Mouse (Mus musculus): ENCODE data around the gene BC025446. TPM values are rescaled to one million over a fixed set of nuclear protein-coding genes. Genes with fewer than 3 reads are reported as not detected.

BC025446 gene
- total and polyA plus RNA-seq, 2 experiments, result 148 to 380 TPM

DNA sequence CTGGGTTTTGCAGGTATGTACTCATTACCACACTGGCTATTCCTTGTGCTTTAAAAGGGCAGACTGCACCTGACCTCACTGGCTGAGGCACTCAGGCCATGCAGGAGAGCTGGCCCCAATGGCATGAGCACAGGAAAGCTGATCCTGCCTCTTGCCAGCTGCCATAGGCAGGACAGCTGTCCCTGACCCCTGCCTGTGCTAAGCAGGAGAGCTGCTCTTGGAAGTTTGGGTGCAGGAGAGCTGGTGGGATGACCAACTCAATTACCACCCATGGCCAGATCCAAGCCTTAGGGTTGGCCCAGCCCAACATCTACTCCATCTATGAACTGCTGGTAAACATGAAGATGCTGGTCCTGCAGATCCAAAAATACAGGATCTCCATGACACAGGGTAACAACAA lies 5.8 kb downstream of the BC025446 start:
- H3K4me3 ChIP-seq (ENCODE audit: insufficient read depth, low read depth, low read length), result no peak overlapping the region
- no peak for DNase-seq (ENCODE audit: extremely low read depth, low read depth, low spot score)
- H3K4me1 ChIP-seq (ENCODE audit: control insufficient read depth, insufficient read depth, low read length), result peaks cover 15% of the 10 kb centered on the region
- no peak overlapping the region for H3K9ac ChIP-seq (ENCODE audit: low read depth, low read length)
- peaks cover 52% of the 10 kb centered on the region for H3K36me3 ChIP-seq (ENCODE audit: control insufficient read depth, insufficient read depth, low read length)
- no peak overlapping the region for H3K27ac ChIP-seq (replicated peaks; ENCODE audit: insufficient read depth, low read depth, low read length)
- H3K27me3 ChIP-seq (ENCODE audit: control insufficient read depth, insufficient read depth, low read length), result no peaks in the 10 kb centered on the region
- TF ChIP-seq CTCF (IDR thresholded peaks at IDR 0.05; ENCODE audit: low read depth, low read length), result no peak
- no peak for TF ChIP-seq POLR2A (IDR thresholded peaks at IDR 0.05; ENCODE audit: extremely low read depth, insufficient read depth, low read length)
- peaks cover 6% of the 10 kb centered on the region; the same call in 1 of the 2 replicates for H3K79me2 ChIP-seq (ENCODE audit: control insufficient read depth, insufficient read depth, low read length)

DNA sequence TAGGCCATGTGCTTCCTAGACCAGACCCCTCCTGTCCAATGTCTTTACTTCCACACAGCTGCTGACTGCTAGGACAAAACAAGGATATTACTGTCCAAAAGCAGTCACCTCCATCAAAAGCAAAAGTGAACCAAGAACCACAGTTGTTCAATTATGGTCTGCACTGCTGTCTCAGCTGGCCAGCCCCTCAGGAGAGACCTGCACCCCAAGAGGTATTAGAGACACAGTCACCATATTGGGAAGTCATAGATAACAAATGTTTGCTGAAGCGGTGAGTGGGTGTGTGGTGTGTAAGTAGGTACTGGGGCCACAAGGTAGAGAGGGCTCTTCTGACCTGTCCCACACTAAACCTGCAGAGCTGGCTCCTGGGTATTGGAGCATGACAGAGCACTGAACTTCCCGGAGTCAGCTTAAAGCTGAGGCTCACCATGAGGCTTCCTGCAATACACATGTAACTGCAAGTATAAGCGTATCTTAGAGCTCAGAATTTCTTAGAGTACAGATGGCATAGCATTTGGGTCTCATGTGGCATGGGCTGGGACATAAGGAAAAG lies 21.6 kb downstream of the BC025446 start:
- Histone ChIP-seq H3K27me3 (ENCODE audit: control insufficient read depth, insufficient read depth, low read length) (no peaks in the 10 kb centered on the region), H3K9ac (ENCODE audit: low read depth, low read length) (no peak overlapping the region), H3K27ac (replicated peaks; ENCODE audit: insufficient read depth, low read depth, low read length) (no peak overlapping the region), H3K4me1 (ENCODE audit: control insufficient read depth, insufficient read depth, low read length) (no peaks in the 10 kb centered on the region), H3K79me2 (ENCODE audit: control insufficient read depth, insufficient read depth, low read length) (no peaks in the 10 kb centered on the region), H3K4me3 (ENCODE audit: insufficient read depth, low read depth, low read length) (no peak overlapping the region), H3K36me3 (ENCODE audit: control insufficient read depth, insufficient read depth, low read length) (no peaks in the 10 kb centered on the region)
- DNase-seq (ENCODE audit: extremely low read depth, low read depth, low spot score), result no peak
- TF ChIP-seq POLR2A (IDR thresholded peaks at IDR 0.05; ENCODE audit: extremely low read depth, insufficient read depth, low read length), result no peak
- TF ChIP-seq CTCF (IDR thresholded peaks at IDR 0.05; ENCODE audit: low read depth, low read length), result no peak
- WGBS, result 87% methylated on average over 3 of the region's 3 CpGs

GRCm38 (mm10) chr15:75240558-75240957 lies 24.4 kb downstream of the BC025446 start:
- H3K4me1 ChIP-seq (ENCODE audit: control insufficient read depth, insufficient read depth, low read length), result no peaks in the 10 kb centered on the region
- TF ChIP-seq CTCF (IDR thresholded peaks at IDR 0.05; ENCODE audit: low read depth, low read length) (no peak), POLR2A (IDR thresholded peaks at IDR 0.05; ENCODE audit: extremely low read depth, insufficient read depth, low read length) (no peak)
- no peak overlapping the region for H3K27ac ChIP-seq (replicated peaks; ENCODE audit: insufficient read depth, low read depth, low read length)
- no peaks in the 10 kb centered on the region for H3K36me3 ChIP-seq (ENCODE audit: control insufficient read depth, insufficient read depth, low read length)
- WGBS, result 60% methylated on average over 2 of the region's 2 CpGs
- no peak overlapping the region for H3K9ac ChIP-seq (ENCODE audit: low read depth, low read length)
- no peaks in the 10 kb centered on the region for H3K27me3 ChIP-seq (ENCODE audit: control insufficient read depth, insufficient read depth, low read length)
- H3K4me3 ChIP-seq (ENCODE audit: insufficient read depth, low read depth, low read length), result no peak overlapping the region
- no peak for DNase-seq (ENCODE audit: extremely low read depth, low read depth, low spot score)
- H3K79me2 ChIP-seq (ENCODE audit: control insufficient read depth, insufficient read depth, low read length), result no peaks in the 10 kb centered on the region

- DNase-seq (ENCODE audit: extremely low read depth, low read depth, low spot score), result no peak
- Histone ChIP-seq H3K4me1 (ENCODE audit: control insufficient read depth, insufficient read depth, low read length) (no peaks in the 10 kb centered on the region), H3K36me3 (ENCODE audit: control insufficient read depth, insufficient read depth, low read length) (no peaks in the 10 kb centered on the region), H3K27ac (replicated peaks; ENCODE audit: insufficient read depth, low read depth, low read length) (no peak overlapping the region), H3K9ac (ENCODE audit: low read depth, low read length) (no peak overlapping the region), H3K27me3 (ENCODE audit: control insufficient read depth, insufficient read depth, low read length) (no peaks in the 10 kb centered on the region), H3K79me2 (ENCODE audit: control insufficient read depth, insufficient read depth, low read length) (no peaks in the 10 kb centered on the region), H3K4me3 (ENCODE audit: insufficient read depth, low read depth, low read length) (no peak overlapping the region)
- WGBS, result 72% methylated on average over 3 of the region's 3 CpGs
- TF ChIP-seq POLR2A (IDR thresholded peaks at IDR 0.05; ENCODE audit: extremely low read depth, insufficient read depth, low read length) (no peak), CTCF (IDR thresholded peaks at IDR 0.05; ENCODE audit: low read depth, low read length) (no peak)
Measured at GRCm38 (mm10) chr15:75242756-75243640, 26.8 kb downstream of the BC025446 start.

DNA sequence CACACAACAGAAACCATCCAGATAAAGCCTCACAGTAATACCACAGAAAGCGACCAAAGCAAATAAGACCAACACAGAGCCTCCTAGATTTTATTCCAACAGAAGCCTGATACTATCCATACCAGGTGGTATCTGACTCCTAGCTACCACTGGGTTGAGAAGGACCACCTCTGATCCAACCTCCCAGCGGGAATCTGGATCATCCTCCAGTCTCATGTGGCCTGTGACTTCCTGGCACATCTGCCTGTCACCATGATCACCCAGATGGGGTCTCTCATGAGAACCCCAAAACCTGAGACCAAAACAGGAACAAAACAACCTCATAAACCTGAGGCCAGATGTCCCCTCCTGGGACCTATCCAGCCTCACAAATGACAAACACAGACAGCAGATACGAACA lies 38.5 kb downstream of the BC025446 start:
- H3K9ac ChIP-seq (ENCODE audit: low read depth, low read length), result no peak overlapping the region
- H3K27ac ChIP-seq (replicated peaks; ENCODE audit: insufficient read depth, low read depth, low read length), result no peak overlapping the region
- H3K4me1 ChIP-seq (ENCODE audit: control insufficient read depth, insufficient read depth, low read length), result no peaks in the 10 kb centered on the region
- 88% methylated on average over 3 of the region's 3 CpGs for WGBS
- no peaks in the 10 kb centered on the region for H3K36me3 ChIP-seq (ENCODE audit: control insufficient read depth, insufficient read depth, low read length)
- TF ChIP-seq POLR2A (IDR thresholded peaks at IDR 0.05; ENCODE audit: extremely low read depth, insufficient read depth, low read length) (no peak), CTCF (IDR thresholded peaks at IDR 0.05; ENCODE audit: low read depth, low read length) (no peak)
- H3K27me3 ChIP-seq (ENCODE audit: control insufficient read depth, insufficient read depth, low read length), result no peaks in the 10 kb centered on the region
- H3K79me2 ChIP-seq (ENCODE audit: control insufficient read depth, insufficient read depth, low read length), result no peaks in the 10 kb centered on the region
- H3K4me3 ChIP-seq (ENCODE audit: insufficient read depth, low read depth, low read length), result no peak overlapping the region
- DNase-seq (ENCODE audit: extremely low read depth, low read depth, low spot score), result no peak

- Histone ChIP-seq H3K27me3 (ENCODE audit: control insufficient read depth, insufficient read depth, low read length) (no peaks in the 10 kb centered on the region), H3K4me1 (ENCODE audit: control insufficient read depth, insufficient read depth, low read length) (peaks cover 13% of the 10 kb centered on the region), H3K79me2 (ENCODE audit: control insufficient read depth, insufficient read depth, low read length) (no peaks in the 10 kb centered on the region), H3K27ac (replicated peaks; ENCODE audit: insufficient read depth, low read depth, low read length) (no peak overlapping the region), H3K4me3 (ENCODE audit: insufficient read depth, low read depth, low read length) (no peak overlapping the region), H3K36me3 (ENCODE audit: control insufficient read depth, insufficient read depth, low read length) (no peaks in the 10 kb centered on the region), H3K9ac (ENCODE audit: low read depth, low read length) (no peak overlapping the region)
- TF ChIP-seq CTCF (IDR thresholded peaks at IDR 0.05; ENCODE audit: low read depth, low read length), result no peak
- DNase-seq (ENCODE audit: extremely low read depth, low read depth, low spot score), result peak; percentile 42
Measured at GRCm38 (mm10) chr15:75265863-75266262, 49.7 kb downstream of the BC025446 start.
